Mouse (Mus musculus): ENCODE measurements around the gene Nrxn2. TPM values are rescaled to one million over a fixed set of nuclear protein-coding genes. Genes with fewer than 3 reads are reported as not detected.
A peak's percentile ranks its signal among the peaks of the same experiment; 100 is the strongest.

Nrxn2 gene
- polyA plus RNA-seq, 1 experiment from 2014 or later: 60.6 TPM

DNA sequence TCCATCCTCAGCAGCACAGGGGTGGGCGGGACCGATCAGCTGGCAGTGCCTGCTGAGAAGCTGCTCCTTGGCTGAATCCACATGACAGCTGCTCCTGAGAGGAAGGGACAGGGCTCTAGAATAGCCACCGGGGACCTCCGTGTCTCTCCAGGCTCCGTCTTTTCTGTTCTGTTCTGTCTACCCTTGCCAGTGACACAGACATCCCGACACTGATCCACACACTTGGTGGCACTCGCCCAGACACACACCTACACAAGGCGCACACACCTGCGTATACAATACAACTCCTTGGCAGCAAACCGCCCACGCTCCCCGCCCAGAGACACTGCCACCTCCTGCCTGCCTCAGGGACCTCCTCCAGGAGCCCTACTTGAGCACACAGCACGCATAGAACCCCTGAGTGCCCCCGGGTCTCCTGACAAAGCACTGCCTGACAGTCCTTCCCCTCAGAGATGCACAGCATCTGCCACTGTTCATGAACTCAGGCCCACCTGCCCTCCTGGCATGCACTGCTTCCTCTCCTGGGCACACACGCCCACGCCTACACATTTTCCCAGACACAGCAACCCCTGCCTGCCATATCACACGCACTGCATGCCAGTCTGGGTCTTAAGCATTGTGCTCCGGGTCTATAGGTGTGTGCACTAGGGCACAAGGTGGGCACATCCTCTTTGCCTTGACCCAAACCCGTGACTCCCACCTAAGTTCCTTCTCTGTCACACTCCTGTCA is 2.1 kb downstream of the Nrxn2 start:
- Histone ChIP-seq H3K4me2 (replicated peaks) (peak overlapping the region; percentile 71), H3K4me3 (replicated peaks; ENCODE audit: low read length) (peak overlapping the region; percentile 47), H3K9me3 (ENCODE audit: control insufficient read depth, low read length) (no peaks in the 10 kb centered on the region), H3K27ac (0 out of 2 replicates have a peak overlapping the region, but pooled peaks have one; percentile 7), H3K27me3 (ENCODE audit: control insufficient read depth, insufficient read depth, low read length) (no peaks in the 10 kb centered on the region), H3K9ac (peak overlapping the region; percentile 80), H3K36me3 (replicated peaks; ENCODE audit: control insufficient read depth, insufficient read depth) (no peaks in the 10 kb centered on the region), H3K4me1 (replicated peaks; ENCODE audit: control insufficient read depth, insufficient read depth, low read length) (peaks cover 80% of the 10 kb centered on the region)
- no peak for DNase-seq (ENCODE audit: low spot score)
- 45% methylated on average over 19 of the region's 19 CpGs for WGBS
- ATAC-seq (ENCODE audit: low FRiP score): no peak

- no peak overlapping the region for H3K27ac ChIP-seq
- H3K9ac ChIP-seq: peak overlapping the region; percentile 80; the same call in 1 of the 2 replicates
- no peaks in the 10 kb centered on the region for H3K27me3 ChIP-seq (ENCODE audit: control insufficient read depth, insufficient read depth, low read length)
- ATAC-seq (ENCODE audit: low FRiP score) (no peak), DNase-seq (ENCODE audit: low spot score) (no peak)
- 62% methylated on average over 9 of the region's 9 CpGs for WGBS
- peak overlapping the region; percentile 47; the same call in 1 of the 2 replicates for H3K4me3 ChIP-seq (replicated peaks; ENCODE audit: low read length)
- peak overlapping the region; percentile 71 for H3K4me2 ChIP-seq (replicated peaks)
- peaks cover 79% of the 10 kb centered on the region for H3K4me1 ChIP-seq (replicated peaks; ENCODE audit: control insufficient read depth, insufficient read depth, low read length)
- H3K9me3 ChIP-seq (ENCODE audit: control insufficient read depth, low read length): no peaks in the 10 kb centered on the region
- H3K36me3 ChIP-seq (replicated peaks; ENCODE audit: control insufficient read depth, insufficient read depth): no peaks in the 10 kb centered on the region
Observed at GRCm38 (mm10) chr19:6421211-6421590, 2.7 kb downstream of the Nrxn2 start.

- DNase-seq (ENCODE audit: low spot score): no peak
- H3K4me3 ChIP-seq (replicated peaks; ENCODE audit: low read length): no peak overlapping the region
- H3K9me3 ChIP-seq (ENCODE audit: control insufficient read depth, low read length): no peaks in the 10 kb centered on the region
- no peaks in the 10 kb centered on the region for H3K36me3 ChIP-seq (replicated peaks; ENCODE audit: control insufficient read depth, insufficient read depth)
- 65% methylated on average over 7 of the region's 7 CpGs for whole genome bisulfite sequencing
- H3K27ac ChIP-seq: no peak overlapping the region
- H3K4me1 ChIP-seq (replicated peaks; ENCODE audit: control insufficient read depth, insufficient read depth, low read length): peaks cover 76% of the 10 kb centered on the region
- ATAC-seq (ENCODE audit: low FRiP score): no peak
- no peaks in the 10 kb centered on the region for H3K27me3 ChIP-seq (ENCODE audit: control insufficient read depth, insufficient read depth, low read length)
- H3K4me2 ChIP-seq (replicated peaks): no peak overlapping the region
- H3K9ac ChIP-seq: no peak overlapping the region
Observed at GRCm38 (mm10) chr19:6422014-6422413, 3.5 kb downstream of the Nrxn2 start.

DNA sequence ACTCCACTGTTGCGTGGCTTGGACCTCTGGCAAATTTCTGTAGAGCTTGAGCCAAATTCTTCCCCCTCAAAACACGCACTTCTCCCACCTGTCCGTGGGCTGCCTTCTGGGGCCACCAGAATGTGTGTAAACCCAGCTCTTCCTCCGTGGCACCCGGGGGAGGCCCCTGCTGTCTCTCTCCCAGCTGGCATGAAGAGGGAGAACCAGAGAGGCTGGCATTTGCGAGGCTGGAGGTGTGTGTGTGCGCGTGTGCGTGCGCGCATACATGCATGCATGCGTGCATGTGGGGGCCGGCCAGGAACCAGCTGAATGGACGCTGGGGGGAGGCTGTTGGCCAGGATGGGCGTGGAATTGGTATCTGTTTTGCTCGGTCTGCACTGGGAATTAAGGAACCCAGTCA is 4.7 kb downstream of the Nrxn2 start:
- DNase-seq (ENCODE audit: low spot score) (no peak), ATAC-seq (ENCODE audit: low FRiP score) (no peak)
- Histone ChIP-seq H3K4me3 (replicated peaks; ENCODE audit: low read length) (no peak overlapping the region), H3K27ac (no peak overlapping the region), H3K4me2 (replicated peaks) (0 out of 2 replicates have a peak overlapping the region, but pooled peaks have one; percentile 4), H3K36me3 (replicated peaks; ENCODE audit: control insufficient read depth, insufficient read depth) (peaks cover 7% of the 10 kb centered on the region), H3K9ac (no peak overlapping the region), H3K4me1 (replicated peaks; ENCODE audit: control insufficient read depth, insufficient read depth, low read length) (peaks cover 77% of the 10 kb centered on the region), H3K9me3 (ENCODE audit: control insufficient read depth, low read length) (no peaks in the 10 kb centered on the region), H3K27me3 (ENCODE audit: control insufficient read depth, insufficient read depth, low read length) (no peaks in the 10 kb centered on the region)
- WGBS: 81% methylated on average over 16 of the region's 16 CpGs

DNA sequence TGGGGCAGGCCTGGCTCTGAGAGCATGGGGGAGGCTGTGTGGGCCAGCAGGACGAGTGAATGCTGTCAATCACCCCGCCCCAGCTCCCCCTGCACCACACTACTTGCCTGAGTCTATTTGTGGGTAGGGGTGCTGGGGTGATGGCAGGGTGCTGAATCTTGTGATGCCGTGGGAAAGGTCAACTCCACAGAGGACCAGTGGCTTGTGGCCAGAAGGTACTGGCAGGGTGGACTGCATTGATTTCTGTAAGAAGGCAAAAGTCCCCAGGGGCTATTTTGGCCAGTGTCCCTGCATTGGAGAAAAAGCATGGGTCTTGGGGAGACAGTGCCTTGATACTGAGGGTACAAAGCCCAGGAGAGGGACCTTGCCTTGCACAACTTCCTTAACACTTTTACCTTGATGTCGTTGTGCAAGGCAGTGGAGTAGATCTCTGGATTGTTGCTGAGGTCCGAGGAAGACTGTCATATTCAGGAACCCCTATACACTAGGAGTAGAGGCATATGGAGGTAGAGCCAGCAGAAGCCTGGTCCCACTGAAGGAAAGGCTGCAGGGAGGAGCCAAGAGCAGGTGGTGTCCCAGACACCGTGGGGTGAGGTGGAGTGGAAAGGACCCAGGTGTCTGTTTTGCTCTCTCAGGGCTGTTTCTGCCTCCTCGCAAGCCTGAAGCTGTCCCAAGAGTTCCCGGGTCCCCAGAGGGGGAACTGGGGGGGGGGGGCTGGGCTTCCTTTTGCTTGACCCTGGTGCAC is 5.8 kb downstream of the Nrxn2 start:
- H3K4me3 ChIP-seq (replicated peaks; ENCODE audit: low read length): no peak overlapping the region
- ATAC-seq (ENCODE audit: low FRiP score) (no peak), DNase-seq (ENCODE audit: low spot score) (no peak)
- WGBS: 62% methylated on average over 8 of the region's 8 CpGs
- H3K27ac ChIP-seq: no peak overlapping the region
- H3K27me3 ChIP-seq (ENCODE audit: control insufficient read depth, insufficient read depth, low read length): peaks cover 10% of the 10 kb centered on the region
- H3K4me1 ChIP-seq (replicated peaks; ENCODE audit: control insufficient read depth, insufficient read depth, low read length): peaks cover 88% of the 10 kb centered on the region
- H3K9me3 ChIP-seq (ENCODE audit: control insufficient read depth, low read length): no peaks in the 10 kb centered on the region
- no peak overlapping the region for H3K4me2 ChIP-seq (replicated peaks)
- no peak overlapping the region for H3K9ac ChIP-seq
- H3K36me3 ChIP-seq (replicated peaks; ENCODE audit: control insufficient read depth, insufficient read depth): peaks cover 17% of the 10 kb centered on the region

DNA sequence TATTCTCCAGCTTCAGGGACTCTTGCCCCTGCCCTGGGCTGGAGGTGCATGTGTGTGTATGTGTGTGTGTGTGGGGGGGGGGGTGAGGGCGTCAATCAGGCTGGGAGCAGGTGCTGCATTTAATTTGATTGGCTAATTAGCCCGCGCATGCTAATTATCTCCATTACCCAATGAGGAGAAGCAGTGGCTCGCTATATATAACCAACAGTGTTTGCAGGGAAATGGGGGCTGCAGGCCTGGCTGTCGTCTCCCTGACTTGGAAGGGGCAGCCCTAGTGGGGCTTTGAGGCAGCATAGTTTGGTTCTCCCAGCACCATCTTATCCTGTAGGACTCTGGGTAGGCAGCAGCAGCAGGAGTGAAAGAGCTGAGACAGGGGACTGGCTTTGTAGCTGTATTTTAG is 7.1 kb downstream of the Nrxn2 start:
- Histone ChIP-seq H3K27me3 (ENCODE audit: control insufficient read depth, insufficient read depth, low read length) (peaks cover 13% of the 10 kb centered on the region), H3K36me3 (replicated peaks; ENCODE audit: control insufficient read depth, insufficient read depth) (peaks cover 17% of the 10 kb centered on the region), H3K27ac (no peak overlapping the region; the same call in 1 of the 2 replicates), H3K9ac (no peak overlapping the region), H3K4me3 (replicated peaks; ENCODE audit: low read length) (no peak overlapping the region), H3K9me3 (ENCODE audit: control insufficient read depth, low read length) (no peaks in the 10 kb centered on the region), H3K4me1 (replicated peaks; ENCODE audit: control insufficient read depth, insufficient read depth, low read length) (peaks cover 90% of the 10 kb centered on the region), H3K4me2 (replicated peaks) (no peak overlapping the region)
- DNase-seq (ENCODE audit: low spot score) (no peak), ATAC-seq (ENCODE audit: low FRiP score) (no peak)
- 21% methylated on average over 5 of the region's 5 CpGs for WGBS

DNA sequence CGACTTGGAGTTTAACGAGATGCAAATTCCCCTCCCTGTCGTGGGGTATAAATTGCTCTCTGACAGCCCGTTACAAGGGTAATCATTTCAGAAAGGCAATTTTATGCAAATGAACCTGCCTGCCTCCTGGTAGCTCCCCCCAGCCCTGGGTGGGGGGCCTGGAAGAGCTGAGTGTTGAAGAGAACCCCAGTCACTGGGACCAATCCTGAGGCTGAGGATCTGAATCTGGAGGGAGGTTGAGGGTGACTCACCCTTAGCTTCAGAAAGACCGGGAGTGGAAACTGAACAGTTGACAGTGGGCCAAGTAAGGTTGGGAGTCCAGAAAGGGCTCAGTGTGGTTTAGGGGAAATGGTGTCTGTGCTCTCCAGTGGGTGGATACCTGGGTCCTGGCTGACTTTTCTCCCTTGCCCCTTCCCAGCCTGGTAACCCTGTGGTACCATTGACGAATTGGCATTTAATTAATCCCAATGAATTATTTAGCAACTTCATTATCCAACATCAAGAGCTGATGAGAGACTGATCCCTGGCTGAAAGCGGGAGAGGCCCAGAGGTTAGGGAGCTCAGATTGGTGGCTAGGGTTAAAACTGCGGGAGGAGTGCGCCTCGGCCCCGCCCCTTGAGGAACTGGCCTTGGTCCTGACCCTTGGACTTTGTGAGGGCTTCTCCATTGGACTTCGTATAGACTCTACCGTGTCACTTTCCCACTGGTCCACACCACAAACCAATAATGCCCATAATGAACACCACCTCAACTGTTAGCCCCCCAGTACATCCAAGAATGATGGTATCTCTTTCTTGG is 8.4 kb downstream of the Nrxn2 start:
- H3K9ac ChIP-seq: no peak overlapping the region

GRCm38 (mm10) chr19:6427653-6428434 is 9.3 kb downstream of the Nrxn2 start:
- DNase-seq (ENCODE audit: low spot score) (no peak), ATAC-seq (ENCODE audit: low FRiP score) (no peak)
- Histone ChIP-seq H3K4me3 (replicated peaks; ENCODE audit: low read length) (peak overlapping the region; percentile 23), H3K36me3 (replicated peaks; ENCODE audit: control insufficient read depth, insufficient read depth) (peaks cover 17% of the 10 kb centered on the region), H3K9ac (peak overlapping the region; percentile 37), H3K9me3 (ENCODE audit: control insufficient read depth, low read length) (no peaks in the 10 kb centered on the region), H3K4me1 (replicated peaks; ENCODE audit: control insufficient read depth, insufficient read depth, low read length) (peaks cover 77% of the 10 kb centered on the region), H3K4me2 (replicated peaks) (peak overlapping the region; percentile 53), H3K27ac (no peak overlapping the region), H3K27me3 (ENCODE audit: control insufficient read depth, insufficient read depth, low read length) (peaks cover 13% of the 10 kb centered on the region)
- WGBS: 2% methylated on average over 85 of the region's 94 CpGs

More for the DNA sequence above, 8.4 kb downstream of the Nrxn2 start:
- Histone ChIP-seq H3K36me3 (replicated peaks; ENCODE audit: control insufficient read depth, insufficient read depth) (peaks cover 17% of the 10 kb centered on the region), H3K4me3 (replicated peaks; ENCODE audit: low read length) (no peak overlapping the region), H3K27me3 (ENCODE audit: control insufficient read depth, insufficient read depth, low read length) (peaks cover 13% of the 10 kb centered on the region), H3K4me2 (replicated peaks) (peak overlapping the region; percentile 53; the same call in 1 of the 2 replicates), H3K9me3 (ENCODE audit: control insufficient read depth, low read length) (no peaks in the 10 kb centered on the region), H3K27ac (0 out of 2 replicates have a peak overlapping the region, but pooled peaks have one; percentile 41), H3K4me1 (replicated peaks; ENCODE audit: control insufficient read depth, insufficient read depth, low read length) (peaks cover 87% of the 10 kb centered on the region)
- 14% methylated on average over 13 of the region's 13 CpGs for WGBS
- no peak for ATAC-seq (ENCODE audit: low FRiP score)
- DNase-seq (ENCODE audit: low spot score): no peak
